Mouse (Mus musculus): ENCODE data around the gene Btbd35f9. TPM values are rescaled to one million over a fixed set of nuclear protein-coding genes. Genes with fewer than 3 reads are reported as not detected.
"Not testable (repeated sequence)": the region's sequence is repeated elsewhere in the genome, so short reads cannot be mapped to it uniquely, and the experiment has no call there.

Gene Btbd35f9
- not detected in 2 replicates for total RNA-seq (2014; rRNA removed)
- polyA plus RNA-seq (2015; fragmentation: Nextera tagmentation; extraction: Ambion mirVana) = not detected in 2 replicates

DNA sequence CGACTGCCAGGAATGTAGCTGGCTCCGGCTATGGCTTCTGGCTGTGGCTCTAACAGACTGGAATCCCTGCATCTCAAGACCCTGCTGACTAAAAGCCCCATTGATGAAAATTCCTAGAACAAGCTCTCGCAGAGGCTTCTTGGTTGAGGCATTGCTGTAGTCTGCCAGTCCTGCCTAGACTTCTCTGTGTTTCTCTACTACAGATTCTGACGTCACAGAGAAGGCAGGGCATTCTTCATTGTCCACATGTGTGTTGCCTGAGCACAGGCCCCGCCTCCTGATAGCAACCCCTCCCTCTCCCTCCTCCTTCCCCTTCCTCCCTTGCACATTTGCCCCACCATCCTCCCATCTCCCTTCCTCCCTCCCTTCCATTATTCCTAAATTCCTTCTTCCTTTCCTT lies at the start of gene Btbd35f9:
Btbd35f9 (minus strand) TSS at position 101 of the 400 bp plus-strand sequence.
- H3K4me3 ChIP-seq (ENCODE audit: low read depth, low read length); H3K36me3 ChIP-seq (ENCODE audit: insufficient read depth); H3K27ac ChIP-seq (ENCODE audit: low read depth, low read length); DNase-seq; H3K27me3 ChIP-seq (ENCODE audit: insufficient read depth, low read length); H3K4me2 ChIP-seq (ENCODE audit: low read depth); H3K9me3 ChIP-seq (ENCODE audit: low read length); H3K4me1 ChIP-seq (ENCODE audit: insufficient read depth); H3K9ac ChIP-seq; ATAC-seq: not testable (repeated sequence)
- WGBS = no CpG with 5 or more reads among the region's 5 CpGs

Other genes with a start within 250 kb of the Btbd35f9 start
- not detected in 2 replicates for gene Btbd35f6, start 205.0 kb downstream of the Btbd35f9 start, total RNA-seq (2014; rRNA removed)
- not detected in 2 replicates for gene Btbd35f6, start 205.0 kb downstream of the Btbd35f9 start, polyA plus RNA-seq (2015; fragmentation: Nextera tagmentation; extraction: Ambion mirVana)
- not detected in 2 replicates for gene Gm21870, start 174.7 kb downstream of the Btbd35f9 start, total RNA-seq (2014; rRNA removed)
- gene Gm21870, start 174.7 kb downstream of the Btbd35f9 start, polyA plus RNA-seq (2015; fragmentation: Nextera tagmentation; extraction: Ambion mirVana) = not detected in 2 replicates
- gene Spin2g, start 77.2 kb upstream of the Btbd35f9 start, total RNA-seq (2014; rRNA removed) = not detected in 2 replicates
- not detected in 2 replicates for gene Spin2g, start 77.2 kb upstream of the Btbd35f9 start, polyA plus RNA-seq (2015; fragmentation: Nextera tagmentation; extraction: Ambion mirVana)